Mouse (Mus musculus) fibroblast of lung, adult 2 months (primary cell): ENCODE measurements around the gene Baz1a.
"Not testable (repeated sequence)": the region's sequence is repeated elsewhere in the genome, so short reads cannot be mapped to it uniquely, and the experiment has no call there.

Source experiments
- DNase-seq: peaks from one replicate; pipeline ENCODE4 v3.0.0-alpha.2; 2011; ENCODE audit warnings: low read depth

Baz1a gene

GRCm38 (mm10) chr12:55007361-55008008, 6.7 kb downstream of the Baz1a start:
- no peak for DNase-seq

DNA sequence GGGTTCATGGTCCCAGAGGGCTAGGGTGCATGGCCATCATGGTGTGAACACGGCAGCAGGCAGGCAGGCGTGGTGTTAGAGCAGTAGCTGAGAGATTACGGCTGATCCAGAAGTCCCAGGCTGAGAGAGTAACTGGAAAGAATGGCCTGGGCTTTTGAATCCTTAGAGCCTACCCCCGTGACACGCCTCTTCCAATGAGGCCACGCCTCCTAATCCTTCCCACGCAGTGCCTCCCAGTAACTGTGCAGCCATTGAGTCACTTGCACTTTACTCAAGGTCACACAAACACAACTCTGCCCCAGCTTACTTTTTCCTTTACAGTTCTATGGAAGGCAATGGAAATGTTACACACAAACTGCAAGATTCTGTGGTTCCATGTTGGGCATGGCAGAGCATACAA, 8.1 kb downstream of the Baz1a start:
- DNase-seq: no peak

GRCm38 (mm10) chr12:55004396-55004795, 9.8 kb downstream of the Baz1a start:
- no peak for DNase-seq

- no peak for DNase-seq
Measured at GRCm38 (mm10) chr12:55003843-55004242, 10.3 kb downstream of the Baz1a start.

DNA sequence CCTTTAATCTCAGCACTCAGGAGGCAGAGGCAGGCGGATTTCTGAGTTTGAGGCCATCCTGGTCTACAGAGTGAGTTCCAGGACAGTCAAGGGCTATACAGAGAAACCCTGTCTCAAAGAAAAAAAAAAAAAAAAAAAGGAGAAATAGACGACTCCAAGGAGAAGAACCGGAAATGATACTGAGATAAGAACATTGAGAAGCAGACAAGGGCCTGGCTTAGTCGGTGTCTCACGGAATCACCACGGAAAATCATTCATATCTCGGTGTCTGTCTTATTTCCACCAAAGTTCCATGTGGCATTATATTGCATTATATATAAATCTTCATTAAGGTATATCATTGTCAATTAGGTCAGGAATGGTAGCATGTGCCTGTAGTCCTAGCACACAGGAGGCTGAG, 11.6 kb downstream of the Baz1a start:
- not testable (repeated sequence) for DNase-seq

- DNase-seq: no peak
Measured at GRCm38 (mm10) chr12:54999016-54999690, 15.0 kb downstream of the Baz1a start.

DNA sequence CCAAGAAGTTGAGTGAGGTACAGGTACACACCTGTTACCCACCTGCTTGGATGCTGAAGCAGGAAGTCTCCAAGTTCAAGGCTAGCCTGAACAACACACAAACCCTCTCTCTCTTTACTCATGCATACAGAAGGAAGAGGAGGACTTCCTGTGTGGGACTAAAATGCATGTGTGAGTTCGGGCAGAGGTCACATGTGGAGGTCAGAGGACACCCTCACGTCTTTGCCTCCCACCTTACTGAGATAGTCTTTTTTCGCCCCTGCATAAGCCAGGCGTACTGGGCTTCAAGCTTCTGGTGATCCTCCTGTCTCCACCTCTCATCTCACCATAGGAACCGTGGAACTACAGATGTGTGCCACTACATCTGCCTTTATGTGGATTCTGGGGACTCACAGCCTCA, 15.7 kb downstream of the Baz1a start:
- no peak for DNase-seq

- DNase-seq: no peak
Measured at GRCm38 (mm10) chr12:54996979-54997474, 17.1 kb downstream of the Baz1a start.

- no peak for DNase-seq
Measured at GRCm38 (mm10) chr12:54995965-54996364, 18.2 kb downstream of the Baz1a start.

DNA sequence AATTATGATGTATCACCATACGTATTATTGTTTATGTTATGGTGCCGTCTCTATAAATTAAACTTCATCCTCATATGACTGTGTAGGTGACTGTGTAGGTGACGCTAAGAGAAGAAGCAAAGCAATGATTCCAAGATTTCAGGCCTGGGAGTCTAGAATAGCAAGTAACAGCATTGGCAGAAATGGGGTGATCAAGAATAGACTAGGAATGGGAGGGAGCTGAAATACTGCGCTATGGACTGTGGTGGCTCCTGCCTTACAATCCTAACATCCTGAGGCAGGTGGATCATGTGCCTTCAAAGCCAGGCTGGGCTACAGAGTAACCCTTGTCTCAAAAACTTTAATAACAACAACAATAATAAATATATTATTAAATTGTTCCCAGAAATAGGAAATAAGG, 19.7 kb downstream of the Baz1a start:
- no peak for DNase-seq

GRCm38 (mm10) chr12:54994068-54994386, 20.1 kb downstream of the Baz1a start:
- DNase-seq: no peak

DNA sequence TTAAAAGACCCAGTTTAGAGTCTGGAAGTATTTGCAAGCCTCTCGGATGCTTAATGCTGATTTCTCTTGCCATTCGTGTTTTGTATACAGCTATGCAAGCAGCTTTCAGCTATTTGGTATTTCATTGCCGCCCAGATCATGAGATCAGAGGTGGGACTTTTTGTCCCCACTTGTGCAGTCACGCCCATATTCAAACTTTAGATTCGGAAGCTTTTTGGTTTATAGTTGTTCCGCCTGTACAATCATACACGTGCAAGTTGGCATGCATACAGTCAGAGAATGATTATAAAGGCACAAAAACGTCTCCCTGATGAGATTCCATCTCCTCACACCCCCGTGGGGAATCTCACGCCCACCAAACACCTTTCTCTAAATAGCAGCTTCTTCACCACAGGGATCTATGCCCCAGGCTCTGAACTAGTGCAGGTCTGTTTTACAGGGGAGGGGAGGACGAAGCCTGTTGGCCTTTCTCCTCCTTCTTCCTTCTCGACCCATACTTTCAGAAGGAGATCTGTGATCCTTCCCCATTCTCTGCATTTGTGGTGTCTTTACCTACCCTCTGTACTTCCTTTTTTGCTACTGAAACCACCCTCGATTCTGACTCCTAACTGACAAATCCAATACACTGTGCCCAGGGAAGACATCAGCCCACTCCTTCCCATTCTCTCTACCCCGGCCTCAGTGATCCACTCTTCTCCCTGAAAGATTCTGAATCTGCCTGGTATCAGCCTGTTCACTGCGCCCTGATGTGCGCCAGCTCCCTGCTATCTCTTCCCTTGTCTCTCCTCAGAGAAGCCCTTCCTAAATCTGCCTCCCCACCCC, 20.7 kb downstream of the Baz1a start:
- DNase-seq: no peak

- DNase-seq: no peak
Measured at GRCm38 (mm10) chr12:54992814-54993213, 21.3 kb downstream of the Baz1a start.

GRCm38 (mm10) chr12:54988323-54988850, 25.8 kb downstream of the Baz1a start:
- DNase-seq: no peak

DNA sequence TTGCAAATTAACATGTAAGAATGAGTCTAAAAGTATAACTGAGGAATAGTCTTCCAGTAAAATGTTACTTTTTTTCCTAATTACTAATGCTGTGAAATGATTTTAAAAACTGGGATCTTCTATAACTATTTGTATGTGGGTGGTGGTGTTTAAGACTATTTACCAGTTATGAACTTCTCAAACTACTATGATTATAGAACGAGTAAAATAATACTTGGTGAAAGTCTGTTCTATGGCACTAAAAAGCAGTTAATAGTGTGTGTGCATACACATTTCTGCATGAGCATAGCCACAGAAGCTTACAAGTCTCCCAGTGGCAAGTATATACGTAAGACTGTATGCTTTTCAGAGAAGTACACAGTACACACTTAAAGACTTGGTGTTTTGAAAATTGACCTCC, 27.0 kb downstream of the Baz1a start:
- DNase-seq: no peak

DNA sequence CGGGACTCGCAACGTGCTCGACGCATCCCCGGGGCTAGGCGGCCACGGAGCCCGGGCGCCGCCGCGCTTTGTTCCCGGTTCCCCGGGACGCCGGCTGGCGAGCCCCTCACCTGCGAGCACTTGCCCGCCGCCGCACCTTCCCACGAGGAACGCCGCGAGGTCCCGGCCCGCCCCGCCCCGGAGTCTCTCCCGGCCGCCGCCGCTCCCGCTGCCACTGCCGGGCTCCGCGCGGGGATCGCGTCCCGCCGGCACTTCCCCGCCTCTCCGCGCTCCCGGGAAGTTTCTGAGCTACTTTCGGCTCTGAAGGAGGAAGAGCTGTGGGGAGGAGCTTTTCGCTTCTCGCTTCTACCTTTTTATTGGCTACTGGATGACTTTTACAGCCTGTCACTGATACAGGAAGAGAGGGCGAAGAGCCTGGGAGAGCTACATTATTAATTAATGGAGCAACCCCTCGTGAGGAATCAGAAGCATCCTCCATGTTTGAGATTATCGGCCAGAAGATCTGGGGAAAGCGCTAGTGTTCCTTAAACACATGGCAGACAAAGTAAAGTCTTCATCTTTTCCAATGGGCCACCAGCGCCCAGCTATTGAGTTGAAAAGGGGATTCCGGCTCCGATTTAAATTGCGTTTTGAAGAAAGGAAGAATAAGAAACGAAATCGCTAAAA, 28.0 kb downstream of the Baz1a start, which contains the start of gene Gm20403:
Gene Gm20403 (minus strand): TSS at position 478 of the 666 bp plus-strand sequence.
- DNase-seq: no peak

GRCm38 (mm10) chr12:54985257-54986051, 28.7 kb downstream of the Baz1a start:
- DNase-seq: no peak

DNA sequence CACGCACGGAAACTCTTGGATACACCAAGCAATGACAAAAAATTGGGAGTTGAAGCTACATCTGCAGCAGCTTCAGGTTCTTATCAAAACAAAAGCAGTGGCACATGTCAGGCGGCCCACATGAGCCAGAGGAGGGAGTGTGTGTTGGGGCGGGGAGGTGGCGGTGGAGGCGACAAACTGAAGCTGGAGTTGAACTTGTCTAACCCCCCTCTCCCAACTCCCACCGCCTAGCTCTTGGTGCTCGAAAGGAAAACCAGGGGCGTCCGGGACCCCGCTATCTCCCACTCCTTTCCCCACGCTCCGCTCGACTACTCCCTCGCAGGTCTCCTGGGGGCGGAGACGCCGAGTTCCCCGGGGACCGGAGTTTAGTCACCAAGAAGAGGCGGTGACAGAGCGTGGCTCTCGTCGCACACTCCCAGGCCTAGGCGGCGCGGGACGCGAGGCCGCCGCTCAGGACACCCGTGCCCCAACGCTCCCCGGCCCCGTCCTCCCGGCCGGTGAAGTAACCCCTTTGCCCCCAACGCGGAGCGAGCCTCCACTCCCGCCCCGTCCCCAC, 29.4 kb downstream of the Baz1a start:
- DNase-seq: no peak

GRCm38 (mm10) chr12:54982935-54983715, 31.0 kb downstream of the Baz1a start:
- no peak for DNase-seq

- DNase-seq: no peak
Measured at GRCm38 (mm10) chr12:54981962-54982361, 32.2 kb downstream of the Baz1a start.
